Mouse (Mus musculus): ENCODE measurements around the gene 9930021J03Rik. TPM values are rescaled to one million over a fixed set of nuclear protein-coding genes. Genes with fewer than 3 reads are reported as not detected.

Gene 9930021J03Rik
- polyA plus RNA-seq, 1 experiment from 2014 or later, result 8.2 TPM

GRCm38 (mm10) chr19:29696309-29696708 is 109.5 kb downstream of the 9930021J03Rik start:
- WGBS, result 95% methylated on average over 4 of the region's 4 CpGs
- Histone ChIP-seq H3K4me2 (ENCODE audit: low read depth, severe bottlenecking) (no peak overlapping the region), H3K27me3 (ENCODE audit: control insufficient read depth, insufficient read depth, low read length) (no peaks in the 10 kb centered on the region), H3K36me3 (ENCODE audit: control insufficient read depth, insufficient read depth, low read length) (no peaks in the 10 kb centered on the region), H3K4me3 (ENCODE audit: low read depth, low read length) (no peak overlapping the region), H3K9me3 (ENCODE audit: control insufficient read depth, low read length) (no peaks in the 10 kb centered on the region), H3K4me1 (ENCODE audit: control insufficient read depth, insufficient read depth, low read length) (no peaks in the 10 kb centered on the region), H3K27ac (replicated peaks; ENCODE audit: low read depth, low read length) (no peak overlapping the region), H3K9ac (ENCODE audit: low read length) (no peak overlapping the region)
- ATAC-seq (ENCODE audit: insufficient number of reproducible peaks, low FRiP score, low TSS enrichment, low read depth) (no peak), DNase-seq (ENCODE audit: low spot score) (no peak)

- 91% methylated on average over 10 of the region's 10 CpGs for WGBS
- ATAC-seq (ENCODE audit: insufficient number of reproducible peaks, low FRiP score, low TSS enrichment, low read depth) (no peak), DNase-seq (ENCODE audit: low spot score) (no peak)
- no peak overlapping the region for H3K27ac ChIP-seq (replicated peaks; ENCODE audit: low read depth, low read length)
- no peaks in the 10 kb centered on the region for H3K27me3 ChIP-seq (ENCODE audit: control insufficient read depth, insufficient read depth, low read length)
- H3K9me3 ChIP-seq (ENCODE audit: control insufficient read depth, low read length), result no peaks in the 10 kb centered on the region
- no peaks in the 10 kb centered on the region for H3K4me1 ChIP-seq (ENCODE audit: control insufficient read depth, insufficient read depth, low read length)
- H3K9ac ChIP-seq (ENCODE audit: low read length), result no peak overlapping the region
- no peak overlapping the region for H3K4me2 ChIP-seq (ENCODE audit: low read depth, severe bottlenecking)
- H3K4me3 ChIP-seq (ENCODE audit: low read depth, low read length), result no peak overlapping the region
- no peaks in the 10 kb centered on the region for H3K36me3 ChIP-seq (ENCODE audit: control insufficient read depth, insufficient read depth, low read length)
These were observed 110.7 kb downstream of the 9930021J03Rik start for GRCm38 (mm10) chr19:29695071-29695470.

DNA sequence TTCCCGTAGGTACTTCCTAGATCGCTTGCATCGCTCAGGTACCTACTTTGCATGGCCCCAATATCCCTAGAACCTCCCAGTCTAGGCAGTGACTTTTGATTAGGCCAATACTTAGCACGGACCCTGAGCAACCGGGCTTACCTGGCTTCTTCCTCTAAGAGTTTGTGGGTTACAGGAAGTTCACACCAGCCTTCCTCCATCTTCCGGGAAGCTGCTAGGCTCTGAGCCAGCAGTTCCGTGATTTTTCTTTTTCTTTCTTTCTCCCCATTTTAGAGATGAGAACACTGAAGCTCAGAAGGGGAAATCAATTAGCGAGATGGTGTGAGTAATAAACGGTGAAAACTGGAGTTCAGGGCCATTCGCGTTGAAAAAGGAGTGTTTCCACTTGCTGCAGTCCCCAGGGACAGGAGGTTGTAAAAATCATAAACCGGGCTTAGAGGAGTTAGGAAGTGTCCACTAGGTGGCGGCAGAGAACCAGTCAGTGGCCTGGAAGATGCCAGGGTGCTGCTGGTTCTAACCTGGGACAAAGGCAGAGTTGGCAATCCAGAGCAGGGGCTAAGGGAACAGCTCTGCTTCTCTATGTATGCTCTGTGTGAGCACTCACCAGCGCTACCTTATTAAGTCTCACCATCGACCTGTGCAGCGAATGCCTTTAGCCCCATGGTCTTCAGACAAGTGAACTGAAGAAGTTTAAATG is 121.8 kb downstream of the 9930021J03Rik start:
- H3K9me3 ChIP-seq (ENCODE audit: control insufficient read depth, low read length), result 0 out of 2 replicates have a peak, but pooled peaks cover 2% of the 10 kb centered on the region
- DNase-seq (ENCODE audit: low spot score) (peak; percentile 85), ATAC-seq (ENCODE audit: insufficient number of reproducible peaks, low FRiP score, low TSS enrichment, low read depth) (0 out of 2 replicates have a peak, but pooled peaks have one; percentile 57)
- no peaks in the 10 kb centered on the region for H3K4me1 ChIP-seq (ENCODE audit: control insufficient read depth, insufficient read depth, low read length)
- no peak overlapping the region for H3K4me3 ChIP-seq (ENCODE audit: low read depth, low read length)
- H3K27ac ChIP-seq (replicated peaks; ENCODE audit: low read depth, low read length), result no peak overlapping the region
- no peaks in the 10 kb centered on the region for H3K36me3 ChIP-seq (ENCODE audit: control insufficient read depth, insufficient read depth, low read length)
- no peak overlapping the region for H3K9ac ChIP-seq (ENCODE audit: low read length)
- H3K4me2 ChIP-seq (ENCODE audit: low read depth, severe bottlenecking), result no peak overlapping the region
- WGBS, result 51% methylated on average over 16 of the region's 16 CpGs
- H3K27me3 ChIP-seq (ENCODE audit: control insufficient read depth, insufficient read depth, low read length), result no peaks in the 10 kb centered on the region

DNA sequence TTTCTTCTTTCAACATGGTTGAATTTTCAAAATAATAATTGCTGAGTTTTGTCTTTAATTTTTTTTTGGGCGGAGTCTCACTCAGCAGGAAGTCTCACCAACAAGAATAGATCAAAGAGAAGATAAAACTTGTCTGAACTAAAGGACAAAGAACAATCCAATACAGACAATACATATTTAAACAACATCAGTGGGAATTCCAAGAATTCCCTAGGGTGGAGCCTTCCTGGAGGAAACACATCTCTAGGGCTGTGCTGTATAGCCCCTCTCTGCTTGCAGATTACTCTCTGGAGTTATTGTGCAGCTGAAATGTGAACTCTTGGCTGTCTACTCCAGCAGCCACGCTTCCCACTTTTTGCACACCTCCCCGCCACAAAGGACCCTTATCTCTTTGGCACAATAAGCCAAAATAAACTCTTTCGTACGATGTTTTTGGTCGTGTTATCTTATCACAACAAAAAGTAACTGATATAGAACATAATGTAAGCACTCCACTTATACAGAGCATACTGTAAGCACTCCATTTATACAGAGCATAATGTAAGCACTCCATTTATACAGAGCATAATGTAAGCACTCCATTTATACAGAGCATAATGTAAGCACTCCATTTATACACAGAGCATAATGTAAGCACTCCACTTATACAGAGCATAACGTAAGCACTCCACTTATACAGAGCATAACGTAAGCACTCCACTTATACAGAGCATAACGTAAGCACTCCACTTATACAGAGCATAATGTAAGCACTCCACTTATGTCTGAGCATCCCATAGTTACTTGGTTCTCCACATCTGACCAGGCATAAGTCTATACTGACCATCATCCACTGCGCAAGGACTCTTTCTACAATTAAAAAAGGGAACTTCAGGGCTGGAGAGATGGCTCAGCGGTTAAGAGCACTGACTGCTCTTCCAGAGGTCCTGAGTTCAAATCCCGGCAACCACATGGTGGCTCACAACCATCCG is 125.3 kb downstream of the 9930021J03Rik start:
- Histone ChIP-seq H3K4me2 (ENCODE audit: low read depth, severe bottlenecking) (no peak overlapping the region), H3K27ac (replicated peaks; ENCODE audit: low read depth, low read length) (no peak overlapping the region), H3K36me3 (ENCODE audit: control insufficient read depth, insufficient read depth, low read length) (no peaks in the 10 kb centered on the region), H3K4me1 (ENCODE audit: control insufficient read depth, insufficient read depth, low read length) (no peaks in the 10 kb centered on the region), H3K27me3 (ENCODE audit: control insufficient read depth, insufficient read depth, low read length) (no peaks in the 10 kb centered on the region), H3K4me3 (ENCODE audit: low read depth, low read length) (no peak overlapping the region), H3K9me3 (ENCODE audit: control insufficient read depth, low read length) (0 out of 2 replicates have a peak, but pooled peaks cover 2% of the 10 kb centered on the region), H3K9ac (ENCODE audit: low read length) (no peak overlapping the region)
- no peak for DNase-seq (ENCODE audit: low spot score)
- 88% methylated on average over 13 of the region's 13 CpGs for WGBS
- no peak for ATAC-seq (ENCODE audit: insufficient number of reproducible peaks, low FRiP score, low TSS enrichment, low read depth)

- WGBS, result 84% methylated on average over 6 of the region's 6 CpGs
- no peaks in the 10 kb centered on the region for H3K27me3 ChIP-seq (ENCODE audit: control insufficient read depth, insufficient read depth, low read length)
- H3K36me3 ChIP-seq (ENCODE audit: control insufficient read depth, insufficient read depth, low read length), result no peaks in the 10 kb centered on the region
- no peaks in the 10 kb centered on the region for H3K9me3 ChIP-seq (ENCODE audit: control insufficient read depth, low read length)
- no peaks in the 10 kb centered on the region for H3K4me1 ChIP-seq (ENCODE audit: control insufficient read depth, insufficient read depth, low read length)
- H3K4me2 ChIP-seq (ENCODE audit: low read depth, severe bottlenecking), result no peak overlapping the region
- no peak overlapping the region for H3K27ac ChIP-seq (replicated peaks; ENCODE audit: low read depth, low read length)
- no peak overlapping the region for H3K9ac ChIP-seq (ENCODE audit: low read length)
- H3K4me3 ChIP-seq (ENCODE audit: low read depth, low read length), result no peak overlapping the region
- DNase-seq (ENCODE audit: low spot score) (no peak), ATAC-seq (ENCODE audit: insufficient number of reproducible peaks, low FRiP score, low TSS enrichment, low read depth) (no peak)
These were observed 127.5 kb downstream of the 9930021J03Rik start for GRCm38 (mm10) chr19:29678181-29678778.

DNA sequence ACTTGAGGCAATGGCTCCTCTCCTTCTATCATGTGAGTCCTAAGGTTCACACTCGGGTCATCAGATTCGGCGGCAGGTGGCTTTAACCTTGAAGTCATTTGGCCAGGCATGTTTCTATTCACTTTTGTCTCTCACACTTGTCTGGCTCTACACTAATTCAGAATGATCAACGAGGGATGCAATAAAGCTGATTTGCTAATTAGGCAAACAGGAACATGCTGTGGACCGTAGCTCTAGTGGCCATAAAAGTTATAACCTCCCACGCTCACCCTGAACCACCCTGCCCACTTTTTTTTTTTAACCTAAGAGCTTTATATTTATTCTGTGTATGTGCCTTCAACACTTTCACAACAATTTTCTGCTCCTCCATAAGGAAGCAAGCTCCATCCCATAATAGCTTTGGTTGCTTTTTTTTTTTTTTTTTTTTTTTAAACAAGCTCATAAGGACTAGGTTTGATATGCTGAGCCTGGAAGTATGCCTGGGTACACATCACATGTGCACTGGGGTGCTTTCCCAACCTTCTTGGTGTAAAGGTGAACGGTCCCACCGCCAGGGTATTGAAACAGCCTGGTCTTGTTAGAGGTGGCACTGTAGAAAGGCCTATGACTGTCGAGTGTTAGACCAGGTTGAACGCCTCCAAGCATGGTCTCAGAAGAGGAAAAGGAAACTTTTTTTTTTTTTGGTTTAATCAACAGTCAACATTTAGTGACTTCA is 129.2 kb downstream of the 9930021J03Rik start:
- 64% methylated on average over 10 of the region's 10 CpGs for WGBS
- Histone ChIP-seq H3K36me3 (ENCODE audit: control insufficient read depth, insufficient read depth, low read length) (no peaks in the 10 kb centered on the region), H3K27me3 (ENCODE audit: control insufficient read depth, insufficient read depth, low read length) (no peaks in the 10 kb centered on the region), H3K4me3 (ENCODE audit: low read depth, low read length) (no peak overlapping the region), H3K4me2 (ENCODE audit: low read depth, severe bottlenecking) (no peak overlapping the region), H3K9me3 (ENCODE audit: control insufficient read depth, low read length) (no peaks in the 10 kb centered on the region), H3K4me1 (ENCODE audit: control insufficient read depth, insufficient read depth, low read length) (no peaks in the 10 kb centered on the region), H3K27ac (replicated peaks; ENCODE audit: low read depth, low read length) (no peak overlapping the region), H3K9ac (ENCODE audit: low read length) (no peak overlapping the region)
- no peak for DNase-seq (ENCODE audit: low spot score)
- ATAC-seq (ENCODE audit: insufficient number of reproducible peaks, low FRiP score, low TSS enrichment, low read depth), result no peak

- H3K27me3 ChIP-seq (ENCODE audit: control insufficient read depth, insufficient read depth, low read length), result no peaks in the 10 kb centered on the region
- H3K36me3 ChIP-seq (ENCODE audit: control insufficient read depth, insufficient read depth, low read length), result no peaks in the 10 kb centered on the region
- H3K9ac ChIP-seq (ENCODE audit: low read length), result no peak overlapping the region
- WGBS, result 64% methylated on average over 9 of the region's 9 CpGs
- H3K4me3 ChIP-seq (ENCODE audit: low read depth, low read length), result no peak overlapping the region
- H3K4me1 ChIP-seq (ENCODE audit: control insufficient read depth, insufficient read depth, low read length), result no peaks in the 10 kb centered on the region
- no peak overlapping the region for H3K27ac ChIP-seq (replicated peaks; ENCODE audit: low read depth, low read length)
- H3K9me3 ChIP-seq (ENCODE audit: control insufficient read depth, low read length), result no peaks in the 10 kb centered on the region
- no peak for DNase-seq (ENCODE audit: low spot score)
- no peak for ATAC-seq (ENCODE audit: insufficient number of reproducible peaks, low FRiP score, low TSS enrichment, low read depth)
- no peak overlapping the region for H3K4me2 ChIP-seq (ENCODE audit: low read depth, severe bottlenecking)
These were observed 130.2 kb downstream of the 9930021J03Rik start for GRCm38 (mm10) chr19:29675562-29676078.

Measured in limb, embryonic 11.5 days (tissue).